Mouse (Mus musculus): ENCODE results near the gene Uqcrfs1. TPM values are rescaled to one million over a fixed set of nuclear protein-coding genes. Genes with fewer than 3 reads are reported as not detected.

Uqcrfs1 gene
- polyA plus RNA-seq, 1 experiment from 2014 or later, result 277 TPM

DNA sequence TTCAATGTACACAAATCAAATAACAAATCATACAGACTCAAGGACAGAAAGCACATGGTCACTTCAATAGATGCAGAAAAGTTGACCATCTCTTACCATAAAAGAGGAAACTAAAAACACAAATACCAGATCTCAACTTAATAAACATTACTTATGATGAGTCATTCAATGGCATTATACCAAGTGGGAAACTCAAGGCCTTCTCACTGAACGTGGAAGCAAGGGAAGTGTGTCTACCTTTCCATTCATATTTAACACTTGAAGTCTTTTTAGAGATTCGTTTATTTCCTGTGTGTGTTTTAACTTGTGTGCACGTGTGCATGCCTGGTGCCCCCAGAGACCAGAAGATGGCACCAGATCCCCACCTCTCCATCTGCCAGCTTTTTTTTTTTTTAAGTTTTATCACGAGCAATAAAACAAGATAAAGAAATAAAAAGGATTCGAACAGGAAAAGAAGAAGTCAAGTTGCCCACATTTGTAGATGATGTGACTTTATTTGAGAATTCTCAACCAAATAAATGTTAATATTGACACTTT, 8.0 kb upstream of the Uqcrfs1 start:
- Histone ChIP-seq H3K9me3 (no peaks in the 10 kb centered on the region), H3K4me2 (no peak overlapping the region), H3K36me3 (no peaks in the 10 kb centered on the region), H3K4me1 (replicated peaks) (no peaks in the 10 kb centered on the region), H3K4me3 (no peak overlapping the region), H3K27me3 (no peaks in the 10 kb centered on the region; the same call in 1 of the 2 replicates), H3K27ac (replicated peaks) (no peak overlapping the region), H3K9ac (no peak overlapping the region)
- 52% methylated on average over 5 of the region's 5 CpGs for WGBS
- ATAC-seq (ENCODE audit: low read depth), result no peak

DNA sequence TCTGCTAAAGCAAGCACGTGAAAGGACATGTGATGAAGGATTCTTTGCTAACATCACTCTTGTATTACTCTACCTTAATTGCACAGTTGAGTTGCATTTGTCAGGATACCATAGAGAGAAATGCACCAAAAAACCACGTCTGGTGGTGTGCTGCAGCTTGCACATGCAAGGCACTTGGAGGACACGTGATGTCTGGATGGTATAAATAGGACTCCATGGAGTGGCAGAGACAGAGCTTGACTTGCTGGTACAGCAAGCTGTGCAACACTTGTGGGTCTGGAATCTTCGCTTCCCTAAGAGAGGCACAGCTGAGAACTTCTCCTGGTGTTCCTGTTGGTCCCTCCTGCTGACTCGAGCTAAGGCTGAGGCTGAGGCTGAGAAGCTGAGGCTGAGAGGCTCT, 4.2 kb upstream of the Uqcrfs1 start:
- H3K27ac ChIP-seq (replicated peaks), result no peak overlapping the region

DNA sequence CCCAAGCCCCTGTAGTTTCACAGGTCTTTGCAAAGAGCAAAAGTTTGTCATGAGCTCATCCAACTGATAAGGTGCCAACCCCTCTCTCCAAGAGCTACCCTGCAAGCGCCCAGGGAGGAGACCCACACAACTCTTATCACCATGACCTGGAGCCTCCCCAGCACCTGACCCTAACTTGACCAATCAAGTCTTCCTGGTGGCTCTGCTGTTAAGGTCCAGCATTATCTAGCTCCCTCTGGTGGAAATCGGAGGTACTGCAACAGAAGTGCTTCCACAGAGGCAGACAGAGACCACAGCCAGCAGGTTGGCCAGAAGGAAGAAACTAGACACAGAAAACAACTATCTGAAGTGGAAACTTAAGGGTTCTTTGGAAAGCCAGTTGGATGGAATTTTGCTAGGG, 3.7 kb upstream of the Uqcrfs1 start:
- H3K9ac ChIP-seq, result no peak overlapping the region
- 22% methylated on average over 2 of the region's 2 CpGs for WGBS
- H3K4me2 ChIP-seq, result no peak overlapping the region
- ATAC-seq (ENCODE audit: low read depth), result no peak
- H3K4me1 ChIP-seq (replicated peaks), result peaks cover 11% of the 10 kb centered on the region
- H3K27me3 ChIP-seq, result no peaks in the 10 kb centered on the region; the same call in none of the 2 replicates
- no peak overlapping the region for H3K27ac ChIP-seq (replicated peaks)
- H3K9me3 ChIP-seq, result no peaks in the 10 kb centered on the region
- no peaks in the 10 kb centered on the region for H3K36me3 ChIP-seq
- H3K4me3 ChIP-seq, result no peak overlapping the region

More for the DNA sequence above, 4.2 kb upstream of the Uqcrfs1 start:
- Histone ChIP-seq H3K4me1 (replicated peaks) (peaks cover 6% of the 10 kb centered on the region), H3K4me2 (no peak overlapping the region), H3K27me3 (no peaks in the 10 kb centered on the region; the same call in none of the 2 replicates), H3K36me3 (no peaks in the 10 kb centered on the region), H3K9me3 (no peaks in the 10 kb centered on the region), H3K4me3 (no peak overlapping the region), H3K9ac (no peak overlapping the region)
- no peak for ATAC-seq (ENCODE audit: low read depth)
- 79% methylated on average over 5 of the region's 5 CpGs for WGBS

DNA sequence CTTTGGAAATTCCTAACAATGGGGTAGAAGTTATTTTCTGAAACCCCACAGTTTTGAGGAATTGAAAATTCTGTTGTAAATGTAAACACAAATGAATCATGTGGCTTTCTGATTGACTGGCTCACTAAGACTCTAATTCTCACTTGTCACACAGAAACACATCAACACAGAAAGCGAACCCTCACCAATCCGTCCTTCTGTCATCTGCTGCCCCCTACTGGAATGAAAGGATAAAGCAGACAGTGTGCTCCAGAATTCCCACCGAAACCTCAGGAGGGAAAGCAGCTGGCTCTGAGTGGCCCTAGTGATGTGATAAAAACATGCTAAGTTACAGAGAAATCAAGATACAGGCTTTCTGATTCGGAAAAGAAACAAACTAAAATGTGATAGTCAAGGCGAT, 14.4 kb downstream of the Uqcrfs1 start:
- Histone ChIP-seq H3K27me3 (no peaks in the 10 kb centered on the region), H3K4me2 (0 out of 2 replicates have a peak overlapping the region, but pooled peaks have one; percentile 9), H3K4me1 (replicated peaks) (no peaks in the 10 kb centered on the region), H3K27ac (replicated peaks) (no peak overlapping the region), H3K9me3 (no peaks in the 10 kb centered on the region), H3K36me3 (no peaks in the 10 kb centered on the region), H3K4me3 (no peak overlapping the region), H3K9ac (no peak overlapping the region)
- WGBS, result 8% methylated on average over 5 of the region's 5 CpGs
- peak; percentile 47; the same call in 1 of the 2 replicates for ATAC-seq (ENCODE audit: low read depth)

DNA sequence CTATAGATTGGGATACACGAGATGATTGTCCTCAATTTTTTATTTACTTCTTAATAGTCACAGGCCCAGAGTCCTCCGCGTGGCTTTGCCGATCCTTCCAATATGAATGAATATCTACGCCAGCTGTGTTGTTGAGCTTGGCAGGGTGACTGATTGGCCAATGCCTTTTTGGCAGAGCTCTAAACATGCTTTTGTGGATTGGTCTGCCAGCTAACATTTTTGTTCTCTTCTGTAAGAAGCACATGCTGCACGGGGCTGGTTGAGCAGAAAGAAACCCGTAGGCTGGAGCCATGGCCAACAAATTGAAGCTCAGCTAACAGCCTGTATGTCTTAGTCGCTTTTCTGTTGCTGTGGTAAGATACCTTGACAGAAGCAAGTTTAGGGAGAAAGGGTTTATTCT, 20.2 kb downstream of the Uqcrfs1 start:
- Histone ChIP-seq H3K4me2 (no peak overlapping the region), H3K36me3 (no peaks in the 10 kb centered on the region), H3K27ac (replicated peaks) (no peak overlapping the region), H3K27me3 (no peaks in the 10 kb centered on the region), H3K4me1 (replicated peaks) (no peaks in the 10 kb centered on the region), H3K4me3 (no peak overlapping the region), H3K9ac (no peak overlapping the region), H3K9me3 (no peaks in the 10 kb centered on the region; the same call in 1 of the 2 replicates)
- WGBS, result 89% methylated on average over 8 of the region's 8 CpGs
- ATAC-seq (ENCODE audit: low read depth), result no peak

DNA sequence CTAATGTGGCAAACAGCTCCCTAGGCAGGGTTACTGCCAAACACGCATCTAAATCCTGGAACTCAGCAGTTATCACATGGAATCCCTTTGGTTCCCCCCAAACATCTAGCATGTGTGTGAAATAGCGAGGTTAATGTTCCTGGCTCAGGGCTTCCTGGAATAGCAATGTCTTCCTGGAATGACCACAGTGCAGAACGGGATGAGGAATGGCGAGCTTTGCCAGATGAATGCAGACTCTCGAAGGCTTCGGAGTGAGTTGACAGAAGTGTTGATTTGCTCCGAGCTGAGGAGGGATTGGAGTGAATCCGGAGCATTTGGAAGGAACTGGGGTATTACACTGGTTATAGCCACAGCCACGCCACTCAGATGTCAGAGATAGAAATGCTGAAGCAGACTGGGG, 21.2 kb downstream of the Uqcrfs1 start:
- Histone ChIP-seq H3K4me2 (no peak overlapping the region), H3K9ac (no peak overlapping the region), H3K4me1 (replicated peaks) (no peaks in the 10 kb centered on the region), H3K27me3 (no peaks in the 10 kb centered on the region), H3K36me3 (no peaks in the 10 kb centered on the region), H3K9me3 (no peaks in the 10 kb centered on the region; the same call in 1 of the 2 replicates), H3K27ac (replicated peaks) (no peak overlapping the region), H3K4me3 (no peak overlapping the region)
- 91% methylated on average over 9 of the region's 9 CpGs for WGBS
- no peak for ATAC-seq (ENCODE audit: low read depth)

DNA sequence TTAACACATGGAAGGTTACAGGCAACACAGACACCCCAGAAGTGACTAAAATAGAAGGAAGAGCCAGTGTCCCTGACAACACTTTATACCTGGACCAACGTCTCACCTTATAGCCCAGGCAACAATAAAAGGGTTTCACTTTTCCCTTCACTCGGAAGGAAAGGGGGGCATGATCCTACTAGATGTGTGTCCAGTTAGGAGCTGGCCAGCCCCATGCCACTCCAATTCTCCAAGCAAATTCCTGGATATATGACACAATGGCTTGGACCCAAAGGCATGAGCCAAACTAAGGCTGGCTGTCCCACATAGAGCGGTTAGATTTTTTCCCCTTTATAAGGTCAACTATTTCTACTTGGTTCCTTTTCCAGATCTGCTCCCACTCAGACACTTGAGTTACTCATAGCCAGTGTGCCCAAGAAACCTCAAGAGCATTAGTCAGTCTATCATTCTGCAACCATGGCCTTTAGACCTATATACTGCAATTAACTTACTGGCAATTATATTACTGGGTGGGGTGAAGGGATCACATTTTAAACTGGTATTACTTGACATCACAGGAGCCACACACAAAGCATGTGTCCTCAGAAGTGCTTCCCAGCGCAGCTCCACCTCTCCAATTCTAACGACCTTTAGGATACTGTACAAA, 21.8 kb downstream of the Uqcrfs1 start:
- 90% methylated on average over 5 of the region's 5 CpGs for WGBS

DNA sequence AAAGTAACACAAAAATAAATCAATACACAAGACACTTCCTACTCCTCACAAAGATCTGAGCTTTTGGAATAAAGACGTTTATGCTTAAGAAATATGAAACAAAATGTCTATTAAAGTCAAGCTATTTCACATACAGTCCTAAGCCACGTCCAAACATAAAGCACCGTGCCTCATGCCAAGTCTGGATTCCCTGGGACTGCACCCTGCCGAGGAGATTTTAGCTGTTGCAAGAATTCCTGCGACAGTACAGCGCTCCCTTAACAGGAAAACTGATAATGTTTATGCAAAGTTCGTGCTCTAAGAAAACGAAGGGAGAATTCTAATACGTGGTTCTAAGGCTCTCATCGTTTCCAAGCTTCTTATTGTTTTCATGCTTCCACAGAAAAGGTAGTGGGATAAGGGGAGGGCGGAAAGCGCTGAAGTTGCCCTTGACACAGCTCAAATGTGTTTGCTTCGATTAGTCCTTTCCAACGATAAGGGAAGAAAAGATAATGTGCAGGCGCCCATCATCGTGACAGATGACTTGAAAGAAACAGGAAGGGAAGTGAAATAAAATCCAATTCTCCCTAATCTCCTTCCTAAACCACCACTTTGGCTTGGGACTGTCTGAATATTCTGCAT, 23.8 kb downstream of the Uqcrfs1 start:
- Histone ChIP-seq H3K27ac (replicated peaks) (no peak overlapping the region), H3K9me3 (no peaks in the 10 kb centered on the region; the same call in 1 of the 2 replicates), H3K27me3 (no peaks in the 10 kb centered on the region), H3K4me2 (no peak overlapping the region), H3K36me3 (no peaks in the 10 kb centered on the region), H3K4me3 (no peak overlapping the region), H3K4me1 (replicated peaks) (no peaks in the 10 kb centered on the region), H3K9ac (no peak overlapping the region)
- ATAC-seq (ENCODE audit: low read depth), result no peak
- 82% methylated on average over 16 of the region's 16 CpGs for WGBS

More for the DNA sequence above, 21.8 kb downstream of the Uqcrfs1 start:
- Histone ChIP-seq H3K9me3 (no peaks in the 10 kb centered on the region; the same call in 1 of the 2 replicates), H3K27ac (replicated peaks) (no peak overlapping the region), H3K4me3 (no peak overlapping the region), H3K36me3 (no peaks in the 10 kb centered on the region), H3K4me2 (no peak overlapping the region), H3K4me1 (replicated peaks) (no peaks in the 10 kb centered on the region), H3K9ac (no peak overlapping the region), H3K27me3 (no peaks in the 10 kb centered on the region)
- no peak for ATAC-seq (ENCODE audit: low read depth)

DNA sequence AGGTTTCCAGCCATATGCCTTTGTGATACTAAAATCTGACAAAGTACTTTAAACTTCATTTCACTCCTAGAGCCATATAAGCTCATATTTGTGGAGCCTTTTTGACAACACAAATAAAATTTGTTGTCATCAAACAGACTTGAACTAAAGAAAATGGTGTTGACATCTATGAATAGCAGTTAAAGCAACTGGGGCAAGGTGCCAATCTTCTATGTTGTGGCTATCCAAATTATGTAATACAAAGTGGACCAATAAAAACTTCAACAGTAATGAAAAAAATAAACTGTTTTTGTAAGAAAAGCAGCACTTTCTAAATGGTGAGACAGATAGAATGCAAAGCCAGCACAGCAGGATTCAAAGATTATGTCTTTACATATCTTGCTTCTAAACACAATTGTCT, 27.0 kb downstream of the Uqcrfs1 start:
- Histone ChIP-seq H3K4me3 (no peak overlapping the region), H3K4me1 (replicated peaks) (no peaks in the 10 kb centered on the region), H3K4me2 (no peak overlapping the region), H3K9ac (no peak overlapping the region), H3K36me3 (no peaks in the 10 kb centered on the region), H3K27me3 (no peaks in the 10 kb centered on the region), H3K9me3 (no peaks in the 10 kb centered on the region; the same call in 1 of the 2 replicates), H3K27ac (replicated peaks) (no peak overlapping the region)
- no peak for ATAC-seq (ENCODE audit: low read depth)

DNA sequence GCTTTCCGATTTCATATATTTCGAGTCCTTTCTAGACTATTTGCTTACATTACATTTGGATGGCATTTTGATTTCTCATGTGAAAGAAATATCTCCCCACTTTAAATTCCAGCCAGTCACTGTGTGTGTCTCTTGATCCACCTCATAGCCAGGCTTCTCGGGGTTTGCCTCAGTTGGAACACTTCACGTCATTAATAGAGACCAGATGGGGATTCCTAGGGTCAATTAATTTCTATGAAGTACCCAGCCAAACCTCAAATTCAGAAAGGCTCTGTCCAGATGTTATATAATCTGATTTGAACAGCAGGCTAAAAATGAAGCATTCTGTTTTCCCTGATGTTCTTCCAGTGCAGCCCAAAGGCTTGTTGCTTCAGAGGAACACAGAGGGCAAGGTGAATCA, 37.5 kb downstream of the Uqcrfs1 start:
- Histone ChIP-seq H3K4me3 (no peak overlapping the region), H3K36me3 (no peaks in the 10 kb centered on the region), H3K4me2 (no peak overlapping the region), H3K4me1 (replicated peaks) (no peaks in the 10 kb centered on the region), H3K27me3 (no peaks in the 10 kb centered on the region), H3K9ac (no peak overlapping the region), H3K27ac (replicated peaks) (no peak overlapping the region), H3K9me3 (no peaks in the 10 kb centered on the region)
- WGBS, result 64% methylated on average over 4 of the region's 4 CpGs
- no peak for ATAC-seq (ENCODE audit: low read depth)

DNA sequence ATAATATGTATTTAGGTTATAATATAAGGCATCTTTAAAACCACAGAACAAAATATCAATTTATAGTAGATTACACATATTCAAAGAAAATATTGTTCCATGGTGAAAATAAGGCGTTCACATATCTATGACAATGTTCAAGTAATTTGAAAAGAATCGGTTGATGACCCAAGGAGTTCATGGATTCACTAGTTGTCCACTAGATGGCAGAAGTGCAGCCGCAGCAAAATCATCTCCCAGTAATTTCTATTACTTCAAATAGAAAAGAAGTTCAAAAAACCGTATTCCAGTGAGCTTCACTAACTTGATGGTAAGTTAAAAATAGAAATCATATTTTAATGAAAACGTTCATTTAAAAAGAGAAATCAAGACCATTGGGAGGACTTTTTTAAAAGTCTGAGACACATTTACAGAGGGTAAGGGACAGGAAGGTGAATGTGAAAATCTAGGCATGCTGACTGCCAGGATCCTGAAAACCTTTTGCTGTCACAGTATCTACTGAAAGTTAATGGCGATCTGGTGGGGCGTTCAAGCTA, 43.2 kb downstream of the Uqcrfs1 start:
- Histone ChIP-seq H3K27me3 (no peaks in the 10 kb centered on the region), H3K4me2 (no peak overlapping the region), H3K9me3 (no peaks in the 10 kb centered on the region), H3K4me3 (no peak overlapping the region), H3K9ac (no peak overlapping the region), H3K36me3 (no peaks in the 10 kb centered on the region), H3K27ac (replicated peaks) (no peak overlapping the region), H3K4me1 (replicated peaks) (no peaks in the 10 kb centered on the region)
- 35% methylated on average over 7 of the region's 7 CpGs for WGBS
- ATAC-seq (ENCODE audit: low read depth), result no peak

Data from neural tube, embryonic 13.5 days (tissue).